Mouse (Mus musculus) C2C12 (cell line): ENCODE measurements around the gene Vmn1r1. TPM values are rescaled to one million over a fixed set of nuclear protein-coding genes. Genes with fewer than 3 reads are reported as not detected.

Source experiments
- H3K27me3 ChIP-seq: one replicate; pipeline ENCODE4 v1.6.1; 2011; ENCODE audit not compliant: control insufficient read depth, insufficient read depth, insufficient read length
- H3K36me3 ChIP-seq: one replicate; pipeline ENCODE4 v1.6.1; 2011; ENCODE audit not compliant: control insufficient read depth, insufficient read depth
- H3K4me3 ChIP-seq: one replicate; pipeline ENCODE4 v1.5.1; 2011; ENCODE audit warnings: mild to moderate bottlenecking, control low read depth; ENCODE audit not compliant: poor library complexity, insufficient read depth, severe bottlenecking
- H3K79me2 ChIP-seq: one replicate; pipeline ENCODE4 v1.6.1; 2011; ENCODE audit not compliant: control insufficient read depth, insufficient read depth
- H3K79me3 ChIP-seq: one replicate; pipeline ENCODE4 v1.6.1; 2011; ENCODE audit warnings: low read depth, control low read depth
- H3ac ChIP-seq: one replicate; pipeline ENCODE3; 2011; ENCODE audit warnings: low read depth; ENCODE audit not compliant: control insufficient read depth, insufficient read length
- CEBPB ChIP-seq: IDR thresholded peaks from one replicate; pipeline ENCODE4 v1.6.1; 2011; ENCODE audit warnings: low read depth, mild to moderate bottlenecking, control low read depth, moderate library complexity
- CTCF ChIP-seq: IDR thresholded peaks from one replicate; pipeline ENCODE4 v1.5.1; 2011; ENCODE audit not compliant: control insufficient read depth, insufficient read depth, insufficient read length
- FOSL1 ChIP-seq: IDR thresholded peaks from one replicate; pipeline ENCODE4 v1.8.0; 2011; ENCODE audit warnings: mild to moderate bottlenecking, low read length; ENCODE audit not compliant: poor library complexity, insufficient read depth, severe bottlenecking
- MAX ChIP-seq: IDR thresholded peaks from one replicate; pipeline ENCODE4 v1.6.1; 2011; ENCODE audit warnings: mild to moderate bottlenecking, control low read depth
- MYOD1 ChIP-seq: IDR thresholded peaks from one replicate; pipeline ENCODE4 v1.6.1; 2011; ENCODE audit warnings: low read depth; ENCODE audit not compliant: control insufficient read depth, insufficient read length
- MYOG ChIP-seq: IDR thresholded peaks from one replicate; pipeline ENCODE4 v1.6.1; 2011; ENCODE audit not compliant: control insufficient read depth, insufficient read length; ENCODE audit errors: extremely low read depth
- USF1 ChIP-seq: IDR thresholded peaks from one replicate; pipeline ENCODE4 v1.6.1; 2011; ENCODE audit warnings: low read depth, mild to moderate bottlenecking, control low read depth, moderate library complexity
- long read RNA-seq, 2 experiments: library from polyadenylated mRNA; unstranded; transcript quantifications; one replicate each; pipeline ENCODE4 v2.0.0; 2019 to 2020
- polyA plus RNA-seq: library from polyadenylated mRNA; unstranded; fragments of >200 nt; fragmentation: generic; extraction: Trizol; gene quantifications from one replicate; pipeline ENCODE4 v1.2.1, GENCODE M21; 2012; ENCODE audit warnings: missing spikeins

Vmn1r1 gene
- polyA plus RNA-seq: not detected
- long read RNA-seq, experiment 1: 0 reads
- long read RNA-seq, experiment 2: 0 reads

- TF ChIP-seq CTCF: no peak
- no peak for TF ChIP-seq MAX
- no peak for TF ChIP-seq USF1
- no peak for TF ChIP-seq MYOD1
- no peak for TF ChIP-seq FOSL1
- no peak for TF ChIP-seq MYOG
- no peak for TF ChIP-seq CEBPB
- Histone ChIP-seq H3K79me3 (no peaks in the 10 kb centered on the region), H3K4me3 (no peak within 1 kb of the TSS), H3K36me3 (no peaks in the 10 kb centered on the region), H3ac (no peak within 1 kb of the TSS), H3K27me3 (peaks cover 30% of the 10 kb centered on the region), H3K79me2 (no peaks in the 10 kb centered on the region)
These were observed at the start of gene Vmn1r1 for GRCm38 (mm10) chr1:182164386-182164785. TSS of gene Vmn1r1 (minus strand) at chr1:182164486.

- TF ChIP-seq MYOD1 (no peak), USF1 (no peak), CTCF (no peak), FOSL1 (no peak), MAX (no peak), CEBPB (no peak), MYOG (no peak)
- Histone ChIP-seq H3ac (no peak overlapping the region), H3K4me3 (no peak overlapping the region), H3K79me2 (no peaks in the 10 kb centered on the region), H3K79me3 (no peaks in the 10 kb centered on the region), H3K36me3 (no peaks in the 10 kb centered on the region), H3K27me3 (no peaks in the 10 kb centered on the region)
These were observed 46.0 kb upstream of the Vmn1r1 start for GRCm38 (mm10) chr1:182210322-182210721.

- H3K79me3 ChIP-seq: no peaks in the 10 kb centered on the region
- no peaks in the 10 kb centered on the region for H3K79me2 ChIP-seq
- H3K27me3 ChIP-seq: peaks cover 6% of the 10 kb centered on the region
- no peak overlapping the region for H3K4me3 ChIP-seq
- TF ChIP-seq FOSL1 (no peak), MYOD1 (no peak), USF1 (no peak), MAX (no peak), MYOG (no peak), CTCF (no peak), CEBPB (no peak)
- H3ac ChIP-seq: no peak overlapping the region
- H3K36me3 ChIP-seq: no peaks in the 10 kb centered on the region
These were observed 28.3 kb upstream of the Vmn1r1 start for GRCm38 (mm10) chr1:182192581-182192980.

- Histone ChIP-seq H3K4me3 (no peak overlapping the region), H3K79me2 (no peaks in the 10 kb centered on the region), H3K79me3 (no peaks in the 10 kb centered on the region), H3ac (no peak overlapping the region), H3K27me3 (peaks cover 6% of the 10 kb centered on the region), H3K36me3 (no peaks in the 10 kb centered on the region)
- TF ChIP-seq USF1 (no peak), MYOG (no peak), MYOD1 (no peak), CEBPB (no peak), CTCF (no peak), FOSL1 (no peak), MAX (no peak)
These were observed 27.7 kb upstream of the Vmn1r1 start for GRCm38 (mm10) chr1:182191816-182192545.

DNA sequence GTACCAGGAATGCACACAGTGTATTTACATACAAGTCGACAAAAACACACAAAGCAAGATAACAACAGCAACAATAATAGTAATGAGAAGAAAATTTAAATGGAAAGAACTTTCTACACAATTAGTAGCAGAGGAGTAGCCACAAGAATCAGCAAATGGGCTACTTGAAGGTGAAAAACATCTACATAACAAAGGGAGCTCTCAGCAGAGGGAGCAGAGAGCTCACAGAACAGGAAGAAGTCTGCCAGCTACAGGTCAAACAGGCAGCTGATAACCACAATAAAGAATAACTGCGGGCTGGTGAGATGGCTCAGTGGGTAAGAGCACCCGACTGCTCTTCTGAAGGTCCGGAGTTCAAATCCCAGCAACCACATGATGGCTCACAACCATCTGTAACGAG, 26.9 kb upstream of the Vmn1r1 start:
- Histone ChIP-seq H3ac (no peak overlapping the region), H3K79me2 (no peaks in the 10 kb centered on the region), H3K36me3 (no peaks in the 10 kb centered on the region), H3K27me3 (peaks cover 6% of the 10 kb centered on the region), H3K79me3 (no peaks in the 10 kb centered on the region), H3K4me3 (no peak overlapping the region)
- no peak for TF ChIP-seq MYOG
- TF ChIP-seq FOSL1: no peak
- no peak for TF ChIP-seq MYOD1
- no peak for TF ChIP-seq MAX
- TF ChIP-seq USF1: no peak
- TF ChIP-seq CEBPB: no peak
- TF ChIP-seq CTCF: no peak
